Mouse (Mus musculus) cerebellum, postnatal 25 days (tissue): ENCODE measurements around the gene Tmem114.

Experiments used
- DNase-seq, 2 experiments: peaks; one replicate each; pipeline ENCODE4 v3.0.0; 2021; ENCODE audit warnings: mixed read lengths in 2 of 2

Tmem114 gene

GRCm38 (mm10) chr16:8406708-8407107 lies 18.2 kb downstream of the Tmem114 start:
- DNase-seq, result peak; percentile 61 to 83

- DNase-seq, result no peak
Measured at GRCm38 (mm10) chr16:8402663-8403062, 22.3 kb downstream of the Tmem114 start.

GRCm38 (mm10) chr16:8401171-8401955 lies 23.6 kb downstream of the Tmem114 start:
- DNase-seq, result no peak

GRCm38 (mm10) chr16:8399868-8400267 lies 25.1 kb downstream of the Tmem114 start:
- DNase-seq, result no peak

GRCm38 (mm10) chr16:8394946-8395345 lies 30.0 kb downstream of the Tmem114 start:
- no peak for DNase-seq

- no peak for DNase-seq
Measured at GRCm38 (mm10) chr16:8388491-8388890, 36.4 kb downstream of the Tmem114 start.

- DNase-seq, result no peak
Measured at GRCm38 (mm10) chr16:8386386-8386785, 38.5 kb downstream of the Tmem114 start.

GRCm38 (mm10) chr16:8385679-8386078 lies 39.3 kb downstream of the Tmem114 start:
- DNase-seq, result no peak

GRCm38 (mm10) chr16:8384772-8385171 lies 40.2 kb downstream of the Tmem114 start:
- no peak for DNase-seq

GRCm38 (mm10) chr16:8383396-8383795 lies 41.5 kb downstream of the Tmem114 start:
- DNase-seq, result no peak

- no peak for DNase-seq
Measured at GRCm38 (mm10) chr16:8363066-8363465, 61.9 kb downstream of the Tmem114 start.
